Mouse (Mus musculus): ENCODE measurements around the gene Ulk2.

Ulk2 gene

DNA sequence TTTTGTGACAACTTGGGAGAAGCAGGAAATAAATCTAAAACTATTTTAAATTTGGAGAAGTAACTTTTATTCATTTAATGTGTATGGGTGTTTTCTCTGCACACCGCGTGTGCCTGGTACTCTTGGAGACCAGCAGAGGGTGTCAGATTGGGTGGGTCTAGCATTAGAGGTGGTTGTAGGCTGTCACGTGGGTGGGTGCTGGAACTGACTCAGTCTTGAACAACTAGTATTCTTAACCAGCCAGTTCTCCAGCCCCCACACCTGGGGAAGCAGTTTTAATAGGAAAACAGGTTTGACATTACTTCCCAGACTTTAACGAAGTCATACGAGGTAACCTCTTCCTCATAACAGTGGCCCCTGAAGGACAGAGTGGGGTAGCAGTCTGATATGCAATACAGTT lies 94.4 kb downstream of the Ulk2 start:
- DNase-seq: peak in 1 of 2 experiments; percentile 17

DNA sequence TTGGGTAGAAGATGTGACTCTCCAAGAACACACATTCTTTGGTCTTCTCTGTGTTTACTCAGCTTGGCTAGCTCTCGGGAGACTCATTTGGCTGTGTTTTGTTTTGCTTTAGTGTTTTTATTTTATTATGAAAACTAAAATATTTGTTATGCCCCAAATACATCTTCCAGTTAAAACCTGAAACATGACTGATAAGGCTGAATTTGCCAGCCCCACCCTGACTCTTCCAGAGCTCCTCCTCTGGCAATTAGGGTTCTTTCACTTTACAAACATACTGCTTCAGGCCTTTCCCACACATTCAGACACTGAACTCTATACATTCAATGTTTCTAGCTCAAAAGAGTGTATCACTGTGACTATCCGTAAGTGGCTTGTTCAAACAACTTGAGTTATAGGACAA lies 97.7 kb downstream of the Ulk2 start:
- no peak for DNase-seq

DNA sequence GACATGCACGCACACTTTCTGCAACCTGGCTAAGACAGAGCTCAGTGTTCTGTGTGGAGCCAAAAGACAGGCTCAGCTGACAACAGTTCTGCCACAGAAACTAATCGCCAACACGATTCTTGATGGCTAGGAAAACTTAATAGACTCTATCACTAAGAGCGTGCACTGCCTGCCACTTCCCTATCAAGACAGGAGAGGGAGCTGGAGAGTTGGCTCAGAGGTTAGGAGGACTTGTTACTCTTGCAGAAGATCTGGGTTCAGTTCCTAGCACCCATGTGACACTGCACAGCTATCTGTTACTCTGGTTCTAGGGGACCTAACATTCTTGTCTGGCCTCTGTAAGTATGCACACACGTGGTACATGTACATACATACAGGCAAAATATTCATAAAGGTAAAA lies 103.3 kb downstream of the Ulk2 start:
- DNase-seq: no peak

DNA sequence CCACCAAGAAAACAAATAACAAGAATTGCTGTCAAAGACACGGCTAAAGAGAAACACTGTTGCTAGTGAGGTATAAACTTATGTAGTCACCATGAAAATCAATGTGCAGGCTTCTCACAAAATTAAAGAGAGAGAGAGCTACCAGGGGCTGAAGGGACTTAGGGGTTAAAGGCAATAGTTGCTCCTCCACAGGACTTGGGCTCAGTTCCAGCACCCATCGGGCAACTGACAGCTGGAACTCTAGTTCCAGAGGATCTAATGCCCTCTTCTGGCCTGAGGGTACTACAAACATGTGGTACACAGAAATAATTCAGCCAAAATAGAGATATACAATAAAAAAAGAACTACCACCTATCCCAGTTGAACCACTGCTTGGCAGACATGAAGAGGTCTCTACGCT lies 107.7 kb downstream of the Ulk2 start:
- no peak for DNase-seq

DNA sequence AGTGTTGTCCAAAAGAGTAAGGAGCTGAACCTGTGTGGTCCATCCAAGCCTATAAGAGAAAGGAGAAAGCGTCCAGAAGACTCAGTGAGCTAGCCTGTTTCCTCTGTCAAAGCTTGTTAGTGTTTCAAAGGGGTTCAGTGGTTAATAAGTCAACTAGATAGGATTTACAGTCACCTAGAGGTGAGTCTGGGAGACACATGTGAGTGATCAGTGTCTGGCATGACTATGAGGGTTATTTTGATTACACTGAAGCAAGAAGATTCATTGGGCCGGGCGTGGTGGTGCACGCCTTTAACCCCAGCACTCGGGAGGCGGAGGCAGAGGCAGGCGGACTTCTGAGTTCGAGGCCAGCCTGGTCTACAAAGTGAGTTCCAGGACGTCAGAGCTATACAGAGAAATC lies 109.1 kb downstream of the Ulk2 start:
- no peak for DNase-seq

DNA sequence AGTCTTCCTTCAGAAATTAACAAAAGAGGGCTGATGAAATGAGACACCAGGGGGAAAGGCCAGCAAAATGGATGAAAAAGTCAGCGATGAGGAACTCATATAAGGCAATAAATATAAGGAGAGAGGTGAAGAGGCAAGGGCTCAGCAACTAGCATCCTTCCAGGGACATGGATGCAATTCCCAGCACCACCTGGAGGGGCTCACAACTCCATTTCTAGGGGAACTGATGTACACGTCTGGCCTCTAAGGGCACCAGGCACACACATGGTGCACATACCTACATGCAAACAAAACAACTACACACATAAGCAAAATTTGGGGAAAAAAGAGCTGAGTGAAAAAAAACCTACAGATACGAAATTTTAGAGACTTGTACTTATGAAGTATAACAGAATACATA lies 110.4 kb downstream of the Ulk2 start:
- DNase-seq: no peak

DNA sequence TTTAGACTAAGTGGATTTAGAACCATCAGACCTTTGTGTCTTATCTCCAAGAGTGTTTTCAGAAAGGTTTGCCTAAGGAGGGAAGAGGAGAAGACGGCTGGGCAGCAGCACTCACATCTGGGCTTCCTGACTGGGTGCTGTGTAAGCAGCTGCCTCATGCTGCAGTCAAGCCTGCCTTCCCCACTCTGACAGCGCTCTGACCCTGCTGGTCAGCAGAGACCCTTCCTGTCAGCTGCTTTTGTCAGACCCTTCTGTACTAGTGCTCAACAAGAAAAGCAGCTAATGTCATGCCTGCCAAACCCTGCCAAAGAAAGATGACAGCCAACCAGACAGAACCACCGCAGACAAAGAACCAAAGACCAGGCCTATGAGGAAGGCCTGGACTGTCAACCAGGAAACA lies 111.1 kb downstream of the Ulk2 start:
- DNase-seq: no peak

DNA sequence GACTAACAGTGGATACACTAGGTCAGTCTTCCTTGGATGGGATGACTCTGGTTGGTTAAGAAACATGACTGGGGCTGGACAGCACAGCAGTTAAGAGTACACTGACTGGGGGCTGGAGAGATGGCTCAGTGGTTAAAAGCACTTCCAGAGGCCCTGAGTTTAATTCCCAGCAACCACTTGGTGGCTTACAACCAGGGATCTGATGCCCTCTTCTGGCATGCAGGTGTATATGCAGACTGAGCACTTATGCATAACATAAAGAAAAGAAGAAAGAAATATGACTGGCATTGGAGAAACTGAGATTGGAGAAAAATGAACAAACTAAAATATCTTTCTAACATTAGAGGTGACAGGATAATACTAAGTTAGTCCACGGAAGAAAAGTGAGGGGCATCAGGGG lies 114.4 kb downstream of the Ulk2 start:
- no peak for DNase-seq

DNA sequence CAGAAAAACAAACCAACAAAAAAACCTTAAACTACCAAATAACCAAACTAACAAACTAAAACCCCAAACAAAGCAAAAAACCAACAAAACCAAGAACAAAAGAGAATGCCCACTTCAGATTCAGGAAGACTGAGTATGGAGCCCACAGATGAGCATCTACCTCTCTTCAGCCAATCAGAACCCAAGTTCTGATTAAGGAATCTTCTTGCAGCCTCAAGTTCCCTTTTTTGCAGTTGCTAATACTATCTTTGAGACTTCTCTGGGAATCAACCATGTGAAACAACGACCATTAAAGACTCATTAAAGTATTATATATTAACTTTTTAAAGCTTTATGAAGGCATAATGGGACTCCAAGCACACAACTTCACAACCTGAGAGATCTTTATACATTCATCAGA lies 117.6 kb downstream of the Ulk2 start:
- DNase-seq: no peak

DNA sequence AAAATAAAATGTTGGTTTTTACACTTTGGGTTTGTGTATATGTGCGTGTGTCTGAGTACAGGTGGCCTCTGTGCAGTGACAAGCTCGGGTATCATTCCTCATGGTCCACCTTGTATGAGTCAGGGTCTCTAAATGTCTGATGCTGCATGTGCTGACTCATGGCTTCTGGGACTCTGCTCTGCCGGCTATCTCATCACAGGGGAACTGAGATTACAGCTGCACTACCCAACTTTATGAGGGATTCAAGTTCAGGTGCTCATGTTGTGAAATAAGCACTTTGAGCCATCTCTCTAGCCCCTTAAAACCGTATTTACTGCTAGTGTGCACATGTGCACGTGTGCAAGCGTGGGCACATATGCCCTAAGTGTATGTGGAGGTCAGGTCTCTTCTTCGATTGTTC lies 122.2 kb downstream of the Ulk2 start:
- DNase-seq: no peak

DNA sequence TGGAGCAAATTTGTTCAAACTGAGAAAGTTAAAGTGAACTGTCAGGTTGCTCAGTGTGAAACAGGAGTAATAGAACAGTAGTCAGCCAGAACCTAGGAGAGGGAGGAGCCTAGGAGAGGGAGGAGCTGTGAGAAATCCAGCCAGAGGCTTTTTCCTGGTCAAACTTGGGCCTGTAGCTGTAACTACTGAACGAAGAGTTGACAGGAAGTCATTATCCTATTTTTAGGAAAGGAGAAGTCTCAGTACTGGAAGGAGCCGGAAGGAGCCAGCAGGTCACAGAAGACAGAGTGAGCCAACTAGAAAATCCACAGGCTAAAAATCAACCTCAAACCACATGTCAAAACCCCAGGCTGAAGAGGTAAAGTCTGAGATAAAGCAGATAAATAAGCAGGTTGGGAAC lies 126.8 kb downstream of the Ulk2 start:
- no peak for DNase-seq

Data from thymus, adult 18-20 months (tissue).